Mouse (Mus musculus): ENCODE data around the gene Minar1.

- TF ChIP-seq CTCF (IDR thresholded peaks at IDR 0.05; ENCODE audit: extremely low read depth, insufficient read length, insufficient replicate concordance, low read depth, low read length) = no peak
- no peak for TF ChIP-seq POLR2A (IDR thresholded peaks at IDR 0.05; ENCODE audit: low read depth, low read length)
Measured at GRCm38 (mm10) chr9:89610592-89610991, 12.3 kb downstream of the Minar1 start.

Measured in small intestine, adult 2 months (tissue).